Mouse (Mus musculus) limb, embryonic 10.5 days (tissue): ENCODE data around the gene Pop7. TPM values are rescaled to one million over a fixed set of nuclear protein-coding genes. Genes with fewer than 3 reads are reported as not detected.

Experiments
- DNase-seq: peaks from one replicate; pipeline ENCODE4 v3.0.0-alpha.2; 2017; ENCODE audit warnings: low spot score
- H3K27ac ChIP-seq: fragments of 300-500 bp; sonication (generic); 2 replicates; pipeline ENCODE4 v1.5.1; 2016; ENCODE audit warnings: mild to moderate bottlenecking
- H3K27me3 ChIP-seq: fragments of 300-500 bp; sonication (generic); 2 replicates; pipeline ENCODE4 v1.6.1; 2016; ENCODE audit warnings: low read depth, mild to moderate bottlenecking; ENCODE audit not compliant: poor library complexity, severe bottlenecking
- H3K36me3 ChIP-seq: fragments of 300-500 bp; sonication (generic); 2 replicates; pipeline ENCODE4 v1.6.1; 2016; ENCODE audit warnings: mild to moderate bottlenecking, moderate library complexity
- H3K4me1 ChIP-seq: fragments of 300-500 bp; sonication (generic); 2 replicates; pipeline ENCODE4 v1.6.1; 2016
- H3K4me3 ChIP-seq: fragments of 300-500 bp; sonication (generic); 2 replicates; pipeline ENCODE4 v1.5.1; 2016; ENCODE audit warnings: mild to moderate bottlenecking, moderate library complexity
- H3K9me3 ChIP-seq: fragments of 300-500 bp; sonication (generic); replicated peaks from 2 replicates; pipeline ENCODE4 v1.6.1; 2016; ENCODE audit warnings: mild to moderate bottlenecking
- WGBS: fragments of 180-500 bp; shearing (Covaris S2); methylation state at CpG from one replicate; pipeline ENCODE4 v1.1.7; 2016; 5-methylcytosine and 5-hydroxymethylcytosine counted together
- polyA plus RNA-seq: library from polyadenylated mRNA; unstranded; fragments of >200 nt; fragmentation: Nextera tagmentation; extraction: Ambion mirVana; gene quantifications from 2 replicates; pipeline ENCODE4 v1.2.1, GENCODE M21; 2016

The Pop7 gene
- 53.2 and 63.4 TPM in 2 replicates for polyA plus RNA-seq

DNA sequence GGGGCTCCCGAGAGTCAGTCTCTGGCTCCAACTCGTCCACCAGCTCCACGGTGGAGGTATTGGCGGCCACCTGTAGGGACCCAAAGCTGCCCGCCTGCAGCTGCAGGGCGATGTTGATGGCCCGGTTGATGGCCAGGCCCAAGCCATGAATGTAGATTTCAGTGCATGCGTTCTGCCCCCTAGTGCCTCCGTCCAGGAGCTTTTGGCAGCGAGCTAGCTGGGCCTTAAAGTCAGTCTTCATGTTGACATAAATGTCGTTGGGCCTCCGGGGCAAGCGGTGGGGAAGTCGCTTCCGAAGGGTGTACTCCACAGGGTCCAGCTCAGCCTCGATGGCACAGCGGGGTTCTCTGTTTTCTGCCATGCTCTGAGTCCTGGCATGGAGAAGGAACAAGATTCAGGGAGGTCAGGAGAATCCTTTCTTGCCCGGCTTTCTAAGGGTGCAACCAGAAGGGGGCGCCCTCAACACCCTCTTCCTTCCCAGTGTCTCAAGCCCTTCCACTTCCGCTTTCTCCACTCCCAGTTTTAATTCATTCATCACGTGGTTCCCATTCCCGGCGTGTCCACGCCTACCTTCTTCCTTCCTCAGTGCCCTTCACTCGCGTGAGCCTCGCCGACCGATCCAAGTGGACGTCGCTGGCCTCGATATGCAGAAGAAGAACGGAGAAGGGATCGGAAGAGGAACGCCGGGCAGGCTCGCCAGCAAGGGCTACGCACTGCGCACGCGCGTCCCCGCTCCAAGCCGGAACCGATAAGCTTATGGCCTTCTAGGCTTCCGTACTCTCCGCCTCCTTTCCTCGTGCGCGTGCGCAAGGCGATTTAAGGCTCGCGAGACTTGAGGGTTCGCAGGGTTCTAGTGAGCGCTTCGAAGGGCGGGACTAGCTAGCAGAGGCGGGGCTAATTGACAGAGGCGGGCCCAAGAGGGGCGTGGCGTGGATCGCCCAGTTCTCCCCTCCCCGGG is at the start of gene Pop7:
Pop7 (minus strand) TSS at position 810 of the 958 bp plus-strand sequence.
- H3K36me3 ChIP-seq: peaks cover 15% of the 10 kb centered on the region
- H3K4me3 ChIP-seq: peak within 1 kb of the TSS; percentile 75
- peak; percentile 99 for DNase-seq
- no peaks in the 10 kb centered on the region for H3K27me3 ChIP-seq
- peak within 1 kb of the TSS; percentile 95 for H3K27ac ChIP-seq
- 3% methylated on average over 64 of the region's 64 CpGs for WGBS
- peaks cover 17% of the 10 kb centered on the region for H3K4me1 ChIP-seq
- H3K9me3 ChIP-seq: no peaks in the 10 kb centered on the region

DNA sequence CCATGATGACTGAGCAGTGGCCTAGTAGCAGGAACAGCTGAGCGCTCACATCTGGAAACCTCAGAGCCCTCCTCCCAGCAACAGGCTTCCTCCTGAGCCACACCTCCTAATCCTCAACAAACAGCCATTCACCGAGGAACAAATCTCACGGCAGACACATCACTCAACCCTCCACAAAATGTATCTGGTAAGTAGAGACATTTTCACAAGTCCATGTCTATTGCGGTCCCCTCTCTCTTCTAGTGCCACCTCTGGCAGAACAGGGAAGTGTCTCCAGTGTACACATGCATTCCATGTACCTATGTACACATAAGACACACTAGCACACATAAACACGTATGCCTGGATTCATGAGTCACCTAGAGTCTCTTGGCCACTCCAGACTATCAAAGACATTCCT is 48.8 kb upstream of the Pop7 start:
- H3K27ac ChIP-seq: no peak overlapping the region
- peaks cover 19% of the 10 kb centered on the region for H3K27me3 ChIP-seq
- peaks cover 8% of the 10 kb centered on the region; the same call in 1 of the 2 replicates for H3K4me1 ChIP-seq
- WGBS: 81% methylated on average over 5 of the region's 5 CpGs
- H3K9me3 ChIP-seq: no peaks in the 10 kb centered on the region
- no peak overlapping the region for H3K4me3 ChIP-seq
- no peak for DNase-seq
- H3K36me3 ChIP-seq: no peaks in the 10 kb centered on the region

DNA sequence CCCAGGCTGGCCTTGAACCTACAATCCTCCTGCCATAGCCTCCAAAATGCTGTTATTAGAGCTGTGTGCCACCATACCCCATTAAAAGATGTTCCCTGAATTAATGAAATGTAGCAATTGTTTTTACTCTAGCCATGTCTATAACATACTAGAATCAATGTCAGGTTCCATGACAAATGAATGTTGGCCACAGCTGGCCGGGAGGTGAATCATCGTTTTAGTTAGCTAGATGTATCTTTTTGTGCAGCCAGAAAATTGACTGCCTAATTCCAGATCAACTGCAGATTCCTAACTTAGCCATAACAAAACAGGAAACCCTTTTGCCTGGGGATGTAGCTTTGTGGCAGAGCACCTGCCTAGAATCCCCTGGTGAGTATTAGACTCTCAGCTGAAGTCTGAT is 47.5 kb upstream of the Pop7 start:
- H3K4me1 ChIP-seq: peaks cover 8% of the 10 kb centered on the region; the same call in 1 of the 2 replicates
- 94% methylated on average over 2 of the region's 2 CpGs for WGBS
- no peak for DNase-seq
- no peak overlapping the region for H3K4me3 ChIP-seq
- H3K27ac ChIP-seq: no peak overlapping the region
- H3K27me3 ChIP-seq: peaks cover 16% of the 10 kb centered on the region
- no peaks in the 10 kb centered on the region for H3K9me3 ChIP-seq
- H3K36me3 ChIP-seq: no peaks in the 10 kb centered on the region

DNA sequence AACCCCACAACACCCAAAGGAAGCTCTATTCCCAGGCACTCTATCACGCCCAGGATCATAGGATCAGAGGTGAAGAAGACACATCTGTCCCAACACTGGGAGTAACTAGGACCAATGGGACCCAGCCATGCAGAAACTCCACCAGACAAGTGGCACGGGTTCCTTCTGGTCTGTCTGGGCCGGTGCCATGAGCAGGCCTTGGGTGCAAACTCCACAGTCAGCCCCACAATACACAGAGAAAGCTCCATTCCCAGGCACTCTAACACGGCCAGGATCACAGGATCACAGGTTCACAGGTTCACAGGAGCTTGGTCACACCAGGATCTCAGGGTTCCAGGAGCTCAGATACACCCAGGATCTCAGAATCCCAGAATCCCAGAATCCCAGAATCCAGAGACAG is 43.3 kb upstream of the Pop7 start:
- no peak for DNase-seq
- H3K36me3 ChIP-seq: no peaks in the 10 kb centered on the region
- WGBS: 82% methylated on average over 4 of the region's 4 CpGs
- H3K4me3 ChIP-seq: no peak overlapping the region
- H3K9me3 ChIP-seq: no peaks in the 10 kb centered on the region
- no peak overlapping the region for H3K27ac ChIP-seq
- H3K27me3 ChIP-seq: no peaks in the 10 kb centered on the region
- H3K4me1 ChIP-seq: no peaks in the 10 kb centered on the region

DNA sequence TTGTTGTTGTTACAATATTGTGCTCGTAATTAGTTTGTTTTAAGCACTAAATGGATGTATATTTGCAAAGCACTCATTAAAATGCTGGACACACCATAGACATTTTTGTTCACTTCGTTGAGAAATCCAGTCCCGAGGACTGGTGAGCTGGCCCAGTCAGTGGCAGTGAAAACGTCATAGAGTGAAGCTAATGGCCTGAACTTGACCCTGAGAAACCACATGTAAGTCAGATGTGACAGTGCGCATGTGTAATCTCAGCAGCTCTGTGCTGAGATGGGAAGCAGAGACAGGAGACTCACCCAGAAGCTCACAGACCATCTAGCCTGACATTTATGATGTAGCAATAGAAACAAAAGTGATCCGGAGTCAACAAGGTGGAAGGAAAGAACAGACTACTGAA is 42.6 kb upstream of the Pop7 start:
- Histone ChIP-seq H3K4me1 (no peaks in the 10 kb centered on the region), H3K9me3 (no peaks in the 10 kb centered on the region), H3K4me3 (no peak overlapping the region), H3K36me3 (no peaks in the 10 kb centered on the region), H3K27ac (no peak overlapping the region), H3K27me3 (no peaks in the 10 kb centered on the region)
- WGBS: 69% methylated on average over 6 of the region's 6 CpGs
- DNase-seq: no peak

DNA sequence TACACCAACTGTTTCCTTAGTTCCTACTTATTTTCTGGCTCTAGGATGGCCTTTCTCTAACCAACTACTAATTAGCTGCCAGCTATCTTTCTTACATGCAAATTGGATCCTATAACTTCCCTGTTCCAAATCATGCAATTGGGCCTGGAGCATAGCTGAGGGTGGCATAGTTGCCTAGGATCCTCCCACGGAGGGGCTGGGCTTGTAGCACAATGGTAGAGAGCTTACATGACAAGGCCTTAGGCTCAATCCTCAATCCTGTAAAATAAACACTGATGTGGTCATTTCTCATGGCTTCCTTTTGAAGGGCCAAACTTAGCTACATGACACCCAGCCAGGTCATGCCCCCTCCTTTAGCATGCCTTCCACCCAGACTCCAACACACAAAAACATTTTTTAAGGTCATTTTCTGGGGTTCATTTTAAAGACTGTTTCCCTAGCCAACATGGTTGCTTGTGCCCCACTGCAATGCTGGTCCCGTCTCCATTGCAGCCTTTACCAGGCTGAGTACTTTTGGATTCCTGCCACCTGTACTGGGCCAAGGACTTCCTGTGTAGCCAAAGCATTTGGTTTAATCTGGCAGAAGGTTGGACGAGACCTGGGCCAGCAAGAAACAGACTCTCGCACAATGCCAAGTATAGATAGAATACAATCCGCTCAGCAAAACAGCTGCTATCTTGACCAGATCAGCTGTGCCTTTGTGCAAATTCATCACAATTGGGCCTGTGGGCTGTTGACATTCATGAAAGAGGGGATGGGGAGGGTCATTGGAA is 39.6 kb upstream of the Pop7 start:
- Histone ChIP-seq H3K27ac (no peak overlapping the region), H3K9me3 (no peaks in the 10 kb centered on the region), H3K27me3 (no peaks in the 10 kb centered on the region), H3K4me1 (no peaks in the 10 kb centered on the region), H3K36me3 (no peaks in the 10 kb centered on the region), H3K4me3 (no peak overlapping the region)
- DNase-seq: no peak
- WGBS: 88% methylated on average over 5 of the region's 5 CpGs

DNA sequence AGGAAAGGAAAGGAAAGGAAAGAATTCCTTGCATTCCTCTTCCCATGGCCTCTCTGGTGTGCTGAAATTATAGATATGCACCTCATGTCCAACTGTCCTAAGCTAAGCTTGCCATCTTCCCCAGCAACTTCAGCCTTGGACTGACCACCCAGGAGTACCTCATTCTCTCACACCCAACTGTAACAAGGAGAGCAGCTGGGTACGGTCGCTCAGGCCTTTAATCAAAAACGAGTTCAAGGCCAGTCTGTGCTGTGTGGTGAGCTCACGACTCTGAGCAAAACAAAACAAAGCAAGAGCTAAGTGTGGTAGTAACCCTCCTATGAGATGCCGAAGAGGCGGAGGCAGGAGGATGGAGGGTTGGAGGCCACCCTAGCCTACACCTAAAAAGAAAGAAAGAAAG is 38.7 kb upstream of the Pop7 start:
- 74% methylated on average over 6 of the region's 6 CpGs for whole genome bisulfite sequencing
- no peak for DNase-seq

DNA sequence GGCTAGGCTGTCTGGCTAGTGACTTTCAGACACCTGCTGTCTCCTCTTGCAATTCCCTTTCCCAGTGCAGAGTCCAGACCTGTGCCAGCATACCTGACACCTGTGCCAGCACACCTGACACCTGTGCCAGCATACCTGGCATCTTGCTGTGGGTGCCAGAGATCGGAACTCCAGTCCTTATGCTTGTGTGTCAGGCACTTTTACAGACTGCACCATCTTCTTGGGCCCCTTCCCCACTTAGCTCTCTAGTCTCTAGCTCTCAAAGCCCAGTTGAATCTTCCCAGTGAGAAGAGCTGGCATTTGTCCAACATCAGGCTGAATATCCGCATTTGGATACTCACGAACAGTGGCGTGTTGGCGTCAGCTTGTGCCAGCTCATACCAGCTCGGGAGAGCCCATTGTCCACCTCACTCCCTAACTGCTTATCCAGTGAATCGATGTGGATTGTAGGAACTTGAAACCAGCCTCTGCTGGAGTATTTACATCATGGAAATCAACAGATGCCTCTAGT is 37.0 kb upstream of the Pop7 start:
- Histone ChIP-seq H3K27ac (no peak overlapping the region), H3K9me3 (no peaks in the 10 kb centered on the region), H3K36me3 (no peaks in the 10 kb centered on the region), H3K4me1 (no peaks in the 10 kb centered on the region), H3K27me3 (no peaks in the 10 kb centered on the region), H3K4me3 (no peak overlapping the region)
- 83% methylated on average over 7 of the region's 7 CpGs for WGBS
- no peak for DNase-seq

More for the DNA sequence above, 38.7 kb upstream of the Pop7 start:
- no peak overlapping the region for H3K27ac ChIP-seq
- no peaks in the 10 kb centered on the region for H3K36me3 ChIP-seq
- no peaks in the 10 kb centered on the region for H3K9me3 ChIP-seq
- H3K4me1 ChIP-seq: no peaks in the 10 kb centered on the region
- H3K4me3 ChIP-seq: no peak overlapping the region
- no peaks in the 10 kb centered on the region for H3K27me3 ChIP-seq

DNA sequence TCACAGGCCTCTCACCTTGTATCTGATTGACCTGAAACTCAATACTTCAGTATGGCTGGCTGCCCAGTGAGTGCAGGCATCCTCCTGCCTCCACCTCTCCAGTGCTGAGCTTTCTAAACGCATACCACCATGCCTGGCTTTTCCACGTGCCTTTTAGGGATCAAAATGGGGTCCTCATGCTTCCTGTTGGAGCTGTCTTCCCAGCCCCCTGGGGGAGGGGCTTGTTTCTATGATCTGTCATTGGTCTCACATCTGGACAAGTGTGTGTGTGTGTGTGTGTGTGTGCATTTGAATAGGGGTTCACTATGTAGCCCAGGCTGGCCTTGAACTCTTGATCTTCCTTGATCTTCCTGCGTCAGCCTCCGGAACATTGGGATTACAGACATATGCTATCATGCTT is 35.1 kb upstream of the Pop7 start:
- H3K27me3 ChIP-seq: no peaks in the 10 kb centered on the region
- no peak for DNase-seq
- H3K9me3 ChIP-seq: no peaks in the 10 kb centered on the region
- H3K4me3 ChIP-seq: no peak overlapping the region
- H3K4me1 ChIP-seq: peaks cover 5% of the 10 kb centered on the region
- H3K27ac ChIP-seq: no peak overlapping the region
- 67% methylated on average over 4 of the region's 4 CpGs for WGBS
- no peaks in the 10 kb centered on the region for H3K36me3 ChIP-seq

DNA sequence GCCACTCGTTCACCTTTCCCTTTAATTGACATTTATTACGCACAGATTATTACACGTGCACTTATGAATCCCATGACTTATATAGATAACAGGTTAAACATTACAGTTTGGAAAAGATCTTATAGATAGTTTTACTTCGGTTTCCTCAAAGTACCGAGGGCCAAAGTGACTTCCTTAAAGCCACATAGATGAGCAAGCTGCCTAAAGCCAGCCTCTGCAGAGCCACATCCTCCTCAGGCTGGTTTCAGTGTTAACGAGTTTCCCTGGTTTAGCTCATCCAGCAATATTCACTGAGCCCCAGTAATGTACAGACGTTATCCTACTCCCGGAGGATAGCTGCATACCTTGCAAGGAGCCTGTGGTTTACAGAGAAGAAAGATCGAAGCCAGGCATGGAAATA is 33.0 kb upstream of the Pop7 start:
- DNase-seq: no peak
- WGBS: 86% methylated on average over 9 of the region's 9 CpGs

DNA sequence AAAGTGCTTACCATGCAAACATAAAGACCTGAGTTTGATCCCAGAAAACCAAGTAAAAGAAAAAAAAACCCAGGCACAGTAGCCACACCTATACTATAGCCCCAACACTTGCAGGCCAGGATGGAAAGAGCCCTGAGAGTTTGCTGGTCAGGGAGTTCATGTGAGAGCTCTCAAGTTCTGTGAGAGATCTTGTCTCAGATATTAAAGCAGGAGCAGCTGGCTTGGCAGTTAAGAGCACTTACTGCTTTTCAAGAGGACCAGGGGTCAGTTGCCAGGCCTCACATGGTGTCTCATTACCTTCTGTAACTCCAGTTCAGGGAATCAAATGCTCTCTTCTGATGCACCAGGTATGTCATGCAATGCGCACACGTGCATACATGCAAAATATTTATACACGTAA is 32.4 kb upstream of the Pop7 start:
- Histone ChIP-seq H3K9me3 (no peaks in the 10 kb centered on the region), H3K4me1 (peaks cover 31% of the 10 kb centered on the region), H3K36me3 (peaks cover 9% of the 10 kb centered on the region), H3K27me3 (no peaks in the 10 kb centered on the region), H3K4me3 (no peak overlapping the region), H3K27ac (no peak overlapping the region)
- 95% methylated on average over 3 of the region's 3 CpGs for WGBS
- DNase-seq: no peak

More for the DNA sequence above, 33.0 kb upstream of the Pop7 start:
- Histone ChIP-seq H3K9me3 (no peaks in the 10 kb centered on the region), H3K36me3 (0 out of 2 replicates have a peak, but pooled peaks cover 3% of the 10 kb centered on the region), H3K4me3 (no peak overlapping the region), H3K27me3 (no peaks in the 10 kb centered on the region), H3K4me1 (peaks cover 26% of the 10 kb centered on the region), H3K27ac (no peak overlapping the region)

DNA sequence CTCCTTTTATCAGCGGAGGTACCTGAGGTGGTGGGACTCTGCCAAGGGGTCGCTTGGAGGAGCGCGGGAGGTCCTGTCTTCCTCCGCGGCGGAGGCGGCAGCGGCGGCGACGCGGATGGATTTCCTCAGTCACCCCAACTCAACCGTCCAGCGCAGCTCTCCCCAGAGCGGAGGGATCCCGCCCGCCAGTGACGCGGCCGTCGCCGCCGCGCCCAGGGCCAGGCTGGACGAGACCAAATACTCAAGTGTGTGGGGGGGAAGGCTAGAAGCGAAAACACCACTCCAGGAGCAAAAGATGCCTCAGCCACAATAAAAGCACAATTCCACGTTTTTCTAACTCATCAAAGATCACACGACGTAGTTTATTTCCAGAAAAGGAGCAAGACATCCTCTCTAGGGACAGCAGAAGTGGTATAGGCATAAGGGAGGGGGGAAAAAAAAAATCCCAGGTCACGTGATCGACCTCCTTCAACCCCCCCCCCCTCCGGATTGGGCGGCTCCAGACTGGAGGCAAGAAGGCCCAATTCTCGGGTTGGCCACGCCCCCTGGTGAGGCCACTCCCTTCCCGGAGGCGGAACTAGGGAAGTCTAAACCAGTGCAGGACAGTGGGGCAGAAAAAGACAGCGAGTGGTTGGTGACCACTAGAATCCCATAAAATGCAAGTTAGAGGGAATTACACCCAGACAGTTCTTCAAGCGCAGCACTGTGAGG is 31.0 kb upstream of the Pop7 start, which contains the start of the genes Epo and Gnb2:
Epo (minus strand) TSS at position 126 of the 711 bp plus-strand sequence.
Gnb2 (minus strand) TSS at position 394 of the 711 bp plus-strand sequence.
- WGBS: under 1% methylated on average over 40 of the region's 40 CpGs
- Histone ChIP-seq H3K4me1 (peaks cover 41% of the 10 kb centered on the region), H3K4me3 (peak within 1 kb of the TSS; percentile 77), H3K27ac (peak within 1 kb of the TSS; percentile 97), H3K27me3 (no peaks in the 10 kb centered on the region), H3K36me3 (peaks cover 24% of the 10 kb centered on the region), H3K9me3 (no peaks in the 10 kb centered on the region)
- peak; percentile 99 for DNase-seq
